Mouse (Mus musculus): ENCODE results near the gene Gm10188.

- TF ChIP-seq EP300 (IDR thresholded peaks at IDR 0.05) (no peak), CTCF (IDR thresholded peaks at IDR 0.05) (no peak)
Observed at GRCm38 (mm10) chr1:132186303-132186702, 43.3 kb downstream of the Gm10188 start.
